Mouse (Mus musculus): ENCODE measurements around the gene Mup7.
"Not testable (repeated sequence)": the region's sequence is repeated elsewhere in the genome, so short reads cannot be mapped to it uniquely, and the experiment has no call there.

The Mup7 gene

GRCm38 (mm10) chr4:60070375-60070774 lies at the start of gene Mup7:
TSS of gene Mup7 (minus strand) at chr4:60070475.
- DNase-seq (ENCODE audit: low spot score) = not testable (repeated sequence)

- DNase-seq (ENCODE audit: low spot score) = not testable (repeated sequence)
Measured at GRCm38 (mm10) chr4:60079865-60080264, 9.6 kb upstream of the Mup7 start.

- not testable (repeated sequence) for DNase-seq (ENCODE audit: low spot score)
Measured at GRCm38 (mm10) chr4:60029334-60030111, 40.8 kb downstream of the Mup7 start.

DNA sequence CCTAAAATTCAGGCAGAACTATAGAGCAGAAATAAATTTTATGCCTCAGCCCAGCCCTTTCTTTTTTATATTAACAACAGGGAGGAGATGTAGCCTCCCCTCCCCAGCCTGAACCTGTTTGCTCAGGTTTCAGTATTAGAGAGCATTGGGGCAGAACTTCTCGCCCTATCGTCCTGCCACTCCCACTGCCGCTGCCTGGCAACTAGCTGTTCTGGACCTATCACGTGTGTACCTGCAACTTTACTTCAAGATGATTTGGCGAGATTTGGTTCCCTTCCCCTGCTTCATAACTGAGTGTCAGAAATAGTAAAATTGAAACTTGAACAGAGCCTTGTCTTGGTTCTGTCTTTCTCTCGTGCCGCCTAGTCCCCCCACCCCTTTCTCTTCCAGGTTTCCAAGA lies 50.1 kb downstream of the Mup7 start:
- not testable (repeated sequence) for DNase-seq (ENCODE audit: low spot score)

All from ovary, postnatal 14 days (tissue).